Mouse (Mus musculus) NIH3T3 (cell line): ENCODE results near the gene Pms2.

Experiments
- DNase-seq: peaks from one replicate; pipeline ENCODE4 v3.0.0-alpha.2; 2012; ENCODE audit warnings: low read depth

Pms2 gene

DNA sequence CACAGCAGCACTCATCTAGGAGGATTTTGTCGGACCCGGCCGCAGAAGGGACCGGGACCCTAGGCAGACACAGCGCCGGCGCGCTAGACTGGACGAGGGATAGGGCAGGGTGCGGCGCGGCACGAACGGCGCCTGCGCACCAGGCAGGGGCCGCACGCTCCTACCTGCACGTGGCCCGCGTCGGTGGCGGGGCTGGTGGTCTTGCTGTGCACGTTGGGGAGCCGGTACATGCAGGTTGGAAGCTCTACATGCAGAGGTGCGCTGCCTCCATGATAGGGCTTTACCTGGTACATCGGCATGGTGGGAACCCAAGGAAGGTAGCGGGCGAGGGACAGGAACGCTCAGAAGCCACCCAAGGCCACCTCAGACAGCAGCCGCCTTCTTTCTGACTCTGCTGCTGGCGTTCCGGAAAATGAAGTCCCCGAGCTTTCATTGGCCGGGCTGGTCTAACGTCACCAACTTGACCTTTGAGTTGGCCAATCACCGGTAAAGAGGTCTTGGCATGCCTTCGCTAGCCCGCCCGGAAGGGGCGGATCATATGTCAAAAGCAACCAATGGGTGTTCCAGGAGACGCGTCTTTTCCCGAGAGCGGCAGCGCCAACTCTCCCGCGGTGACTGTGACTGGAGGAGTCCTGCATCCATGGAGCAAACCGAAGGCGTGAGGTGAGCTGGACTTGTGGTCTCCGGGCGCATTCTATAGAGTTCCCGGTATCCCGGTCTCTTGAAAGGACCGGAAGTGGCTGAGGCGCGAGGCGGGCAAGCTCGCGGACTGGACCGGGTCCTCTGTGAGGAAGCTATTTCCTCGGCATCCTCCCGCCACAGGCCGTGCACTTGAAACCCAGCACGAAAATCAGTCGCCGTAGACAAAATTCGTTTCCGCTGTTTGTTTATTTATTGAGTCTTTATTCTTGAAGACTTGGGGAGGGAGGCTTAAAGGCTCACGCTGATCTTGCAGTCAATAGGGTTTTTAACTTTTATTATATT is at the start of gene Pms2, which contains the start of gene Aimp2:
Pms2 (plus strand) TSS at position 548 of the 984 bp plus-strand sequence.
Aimp2 (minus strand) TSS at position 431 of the 984 bp plus-strand sequence.
- peak; percentile 98 for DNase-seq

DNA sequence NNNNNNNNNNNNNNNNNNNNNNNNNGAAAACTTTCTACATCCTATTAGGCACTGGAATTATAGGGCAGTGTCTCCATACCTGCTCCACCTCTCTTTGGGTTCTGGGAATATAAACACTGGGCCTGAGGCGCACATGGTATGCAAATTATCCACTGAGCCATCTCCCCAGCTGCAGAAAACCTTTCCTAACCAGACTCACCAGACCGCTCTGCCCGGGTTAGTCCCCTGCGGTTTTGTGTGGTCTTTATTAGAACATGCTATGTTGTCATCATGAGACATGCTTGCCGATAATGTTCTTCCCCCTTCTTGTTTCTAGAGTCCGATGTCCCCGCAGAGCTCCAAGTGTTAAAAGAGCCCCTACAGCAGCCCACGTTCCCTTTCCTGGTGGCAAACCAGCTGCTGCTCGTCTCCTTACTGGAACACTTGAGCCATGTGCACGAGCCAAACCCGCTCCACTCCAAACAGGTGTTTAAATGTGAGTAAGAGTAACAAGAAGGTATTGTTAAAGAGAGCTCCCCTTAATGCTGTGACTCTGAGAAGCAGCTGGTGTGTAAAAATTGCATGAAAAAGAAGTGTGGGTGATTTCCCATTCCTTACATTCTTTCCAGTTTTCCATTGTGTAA is 38.1 kb upstream of the Pms2 start:
- no peak for DNase-seq

DNA sequence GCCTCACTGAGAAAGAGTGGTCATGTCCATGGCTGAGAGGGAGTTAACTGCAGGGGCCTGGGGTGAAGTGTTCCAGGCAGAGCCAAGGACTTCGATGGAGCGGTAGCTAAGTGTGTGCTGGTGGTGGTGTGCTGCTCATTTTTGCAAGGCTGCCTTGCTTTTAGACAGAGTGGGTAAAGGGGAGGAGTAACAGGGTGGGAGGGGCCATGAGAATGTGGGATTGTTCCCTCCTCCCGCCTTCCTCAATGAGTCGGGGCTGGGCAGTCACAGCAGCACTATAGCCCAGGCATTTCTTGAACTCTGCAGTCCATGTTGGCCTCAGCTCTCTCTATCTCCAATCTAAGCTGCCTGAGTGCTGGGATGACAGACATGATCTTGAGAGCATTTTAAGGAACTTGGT is 35.2 kb upstream of the Pms2 start:
- no peak for DNase-seq

- no peak for DNase-seq
Measured at GRCm38 (mm10) chr5:143885274-143885673, 24.5 kb upstream of the Pms2 start.

- DNase-seq: no peak
Measured at GRCm38 (mm10) chr5:143890741-143891140, 19.0 kb upstream of the Pms2 start.

DNA sequence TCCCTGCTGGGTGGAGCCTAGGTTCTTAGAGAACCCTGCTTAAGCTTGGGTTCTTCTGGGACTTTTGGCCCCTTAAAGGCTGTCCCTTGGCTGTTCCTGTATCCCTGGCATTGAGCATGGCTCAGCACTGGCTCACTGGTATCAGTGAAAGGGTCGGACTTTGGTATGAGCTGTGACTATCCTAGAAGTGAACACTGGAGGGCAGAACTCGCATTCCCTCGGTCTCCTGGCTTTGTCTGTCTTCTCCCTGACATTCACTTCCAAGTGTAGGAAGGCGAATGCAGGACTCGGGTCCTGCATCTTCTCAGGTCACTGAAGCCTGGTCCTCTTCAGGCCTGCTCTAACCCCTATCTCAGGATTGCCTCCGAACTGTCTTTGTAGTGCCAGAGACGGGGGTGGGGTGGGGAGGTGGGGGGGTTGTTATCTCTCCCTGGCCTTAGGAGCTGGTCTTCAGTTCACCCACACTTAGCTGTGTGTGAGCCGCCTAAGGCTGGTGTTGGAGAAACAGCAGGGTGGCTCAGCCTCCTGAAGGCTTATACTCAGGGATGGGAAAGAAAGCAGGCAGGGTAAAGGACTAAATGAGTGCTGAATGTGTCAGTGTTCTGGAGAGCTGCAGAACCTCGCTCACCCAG is 17.4 kb upstream of the Pms2 start:
- DNase-seq: no peak

GRCm38 (mm10) chr5:143893396-143893795 is 16.4 kb upstream of the Pms2 start:
- peak; percentile 29 for DNase-seq

DNA sequence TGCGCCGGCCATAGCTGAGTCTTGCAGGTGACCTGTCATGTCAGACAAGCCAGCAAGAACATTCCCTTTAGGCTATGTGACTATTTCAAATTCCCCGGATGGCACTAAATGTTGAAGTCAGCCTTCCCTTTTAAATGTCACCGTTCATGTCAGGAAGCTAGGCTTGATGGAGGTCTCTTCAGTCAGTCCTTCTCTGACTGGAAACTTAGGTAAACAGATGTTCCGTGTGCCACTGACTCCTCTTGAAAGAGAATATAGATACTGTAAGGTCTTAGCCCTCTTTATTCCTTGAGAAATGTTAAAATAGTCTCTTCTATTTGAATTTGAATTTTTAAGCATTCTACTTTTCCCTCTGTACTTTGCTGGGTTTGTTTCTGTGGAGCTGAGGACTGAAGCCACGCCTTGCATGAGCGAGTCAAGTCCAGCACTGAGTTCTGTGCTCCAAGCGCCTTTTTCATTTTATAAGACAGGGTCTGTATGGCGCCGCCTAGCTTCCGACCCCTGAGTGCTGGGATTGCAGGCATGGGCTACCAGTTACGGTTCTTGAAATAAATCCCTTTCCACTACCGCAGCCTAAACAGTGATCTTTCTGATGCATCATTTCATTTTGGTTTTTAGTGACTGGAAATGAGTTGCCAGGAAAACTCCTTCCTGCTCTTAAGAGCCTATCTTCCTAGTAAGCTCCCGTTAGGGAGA is 12.0 kb upstream of the Pms2 start, which contains the start of gene Ankrd61:
Ankrd61 (minus strand) TSS at position 51 of the 696 bp plus-strand sequence.
- no peak for DNase-seq

DNA sequence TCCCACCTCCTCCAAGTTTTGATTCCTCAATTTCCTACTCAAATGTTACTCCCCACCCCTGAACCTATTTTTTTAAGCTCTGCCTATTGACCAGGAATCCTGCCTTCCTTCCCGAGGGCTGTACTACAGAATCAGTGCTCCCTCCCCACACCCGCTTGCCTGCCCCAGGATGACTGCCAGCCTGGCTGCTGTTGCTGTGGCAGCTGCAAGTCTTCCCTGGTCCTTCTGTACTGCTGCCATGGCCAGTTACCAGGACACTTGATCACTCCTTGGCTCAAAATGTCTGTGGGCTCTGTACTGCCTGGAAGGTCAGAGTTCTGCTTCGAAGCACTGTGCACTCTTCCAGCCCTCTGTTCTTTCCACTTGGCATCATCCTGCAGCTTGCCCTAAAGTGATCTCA is 7.7 kb upstream of the Pms2 start:
- DNase-seq: no peak

GRCm38 (mm10) chr5:143903813-143904212 is 6.0 kb upstream of the Pms2 start:
- no peak for DNase-seq

DNA sequence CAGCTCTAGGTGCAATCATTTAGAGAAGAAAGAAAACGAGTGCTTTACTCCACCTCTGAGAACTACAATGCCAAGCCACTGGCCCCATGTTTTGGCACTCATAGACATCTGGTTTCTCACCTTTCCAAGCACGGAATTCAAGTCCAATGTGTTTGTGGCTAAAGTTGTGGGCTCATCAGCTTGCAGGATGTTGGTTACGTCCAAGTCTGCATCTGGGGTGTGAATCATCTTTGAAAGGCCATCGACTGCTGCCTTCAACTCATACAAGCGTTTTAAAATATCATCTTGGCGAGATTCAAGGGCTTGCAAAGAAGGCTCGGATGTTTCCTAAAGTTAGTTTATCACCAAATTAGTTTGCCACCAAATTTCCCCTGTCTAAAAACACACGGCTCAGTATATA is 3.3 kb upstream of the Pms2 start:
- peak; percentile 21 for DNase-seq

DNA sequence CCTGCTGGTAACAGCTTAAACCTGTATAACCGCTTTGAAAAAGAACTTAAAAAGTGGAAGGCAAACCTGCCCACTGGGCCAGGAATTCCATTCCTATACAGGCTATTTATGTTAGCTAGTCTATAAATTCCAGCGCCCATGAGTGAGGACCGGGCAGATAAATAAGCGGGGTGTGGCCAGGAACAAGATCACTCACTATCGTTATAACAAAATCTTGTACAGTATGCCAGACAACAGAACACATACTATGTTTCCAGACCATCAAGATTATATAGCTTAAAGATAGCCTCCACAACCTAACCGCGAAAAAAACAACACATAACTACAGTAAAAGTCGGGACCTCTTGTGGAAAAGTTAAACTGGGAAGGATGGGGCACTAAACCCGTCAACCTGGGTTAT is 838 bp upstream of the Pms2 start:
- peak; percentile 17 for DNase-seq

GRCm38 (mm10) chr5:143916221-143916620 is 6.5 kb downstream of the Pms2 start:
- no peak for DNase-seq

DNA sequence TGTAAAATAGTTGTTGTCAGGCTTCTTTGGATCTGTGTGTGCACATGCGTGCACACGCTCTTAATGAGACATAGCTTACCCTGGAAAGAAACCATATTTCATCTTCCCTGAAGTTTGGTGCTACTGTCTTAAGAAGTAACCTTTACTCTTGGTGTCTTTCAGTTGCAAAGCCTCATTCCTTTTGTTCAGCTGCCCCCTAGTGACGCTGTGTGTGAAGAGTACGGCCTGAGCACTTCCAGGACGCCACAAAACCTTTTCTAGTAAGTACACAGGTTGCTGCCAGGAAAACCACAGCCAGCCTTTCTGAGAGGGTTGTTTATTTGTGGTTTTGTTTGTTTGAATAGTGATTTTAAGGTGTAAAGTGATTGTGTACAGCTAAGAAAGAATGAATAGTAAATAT is 7.7 kb downstream of the Pms2 start:
- peak; percentile 83 for DNase-seq

- DNase-seq: no peak
Measured at GRCm38 (mm10) chr5:143918120-143918519, 8.4 kb downstream of the Pms2 start.

GRCm38 (mm10) chr5:143924781-143925452 is 15.2 kb downstream of the Pms2 start:
- no peak for DNase-seq

- DNase-seq: no peak
Measured at GRCm38 (mm10) chr5:143927875-143928274, 18.1 kb downstream of the Pms2 start, which contains the start of gene Gm42421. Gm42421 (plus strand) TSS chr5:143928175.

DNA sequence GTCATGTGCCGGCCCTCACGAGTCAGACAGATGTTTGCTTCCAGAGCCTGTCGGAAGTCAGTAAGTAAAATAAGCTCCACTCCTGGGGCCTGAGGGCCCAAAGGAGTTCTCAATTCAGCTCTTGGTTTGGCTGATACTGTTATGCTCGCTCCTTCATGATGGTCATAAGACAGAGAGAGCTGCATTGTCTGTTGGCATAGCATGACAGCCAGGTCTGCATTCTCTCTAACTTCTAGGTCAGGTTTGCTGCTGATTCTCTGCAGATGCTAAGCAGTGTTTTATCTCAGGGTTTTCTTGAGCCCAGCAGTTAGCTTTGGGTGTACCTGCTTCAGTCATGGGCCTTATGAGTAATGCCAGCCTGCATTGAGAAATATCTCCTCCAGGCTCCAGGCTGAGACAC is 19.5 kb downstream of the Pms2 start:
- no peak for DNase-seq

DNA sequence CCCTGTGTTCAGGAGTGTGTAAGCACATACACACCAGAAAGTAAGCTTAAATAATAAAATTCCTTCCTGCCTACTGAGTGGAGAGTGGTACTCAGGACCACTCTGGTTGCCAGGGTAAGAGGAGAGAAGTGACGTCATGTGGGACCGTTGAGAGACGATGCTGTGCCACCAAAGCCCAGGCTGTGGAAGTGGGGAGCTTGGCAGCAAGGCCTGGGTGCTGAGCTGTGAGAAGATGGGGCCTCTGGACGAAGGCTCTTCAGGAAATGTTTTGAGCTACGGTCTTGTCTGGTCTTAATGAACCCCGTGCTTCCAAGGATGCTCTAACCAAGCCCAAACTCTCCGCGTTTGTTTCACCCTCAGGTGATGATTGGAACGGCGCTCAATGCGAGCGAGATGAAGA is 20.9 kb downstream of the Pms2 start:
- DNase-seq: no peak

GRCm38 (mm10) chr5:143931863-143932580 is 22.3 kb downstream of the Pms2 start:
- no peak for DNase-seq

GRCm38 (mm10) chr5:143932831-143933230 is 23.1 kb downstream of the Pms2 start, which contains the start of gene Rsph10b:
Rsph10b (plus strand) TSS chr5:143933035.
- no peak for DNase-seq
